Mouse (Mus musculus): ENCODE data around the gene Gpr63. TPM values are rescaled to one million over a fixed set of nuclear protein-coding genes. Genes with fewer than 3 reads are reported as not detected.

Gene Gpr63
- polyA plus RNA-seq, 1 experiment from 2014 or later: 1.4 TPM

Other genes starting within 250 kb of the Gpr63 start
- 4.1 TPM in 2 replicates for gene Klhl32, start 115.3 kb upstream of the Gpr63 start, polyA plus RNA-seq (2016; fragmentation: Nextera tagmentation; extraction: Ambion mirVana)
- gene Ndufaf4, start 68.3 kb upstream of the Gpr63 start, polyA plus RNA-seq (2016; fragmentation: Nextera tagmentation; extraction: Ambion mirVana): 49.3 and 54.5 TPM in 2 replicates